Mouse (Mus musculus): ENCODE measurements around the gene Slc30a6.
A peak's percentile ranks its signal among the peaks of the same experiment; 100 is the strongest.

Slc30a6 gene

DNA sequence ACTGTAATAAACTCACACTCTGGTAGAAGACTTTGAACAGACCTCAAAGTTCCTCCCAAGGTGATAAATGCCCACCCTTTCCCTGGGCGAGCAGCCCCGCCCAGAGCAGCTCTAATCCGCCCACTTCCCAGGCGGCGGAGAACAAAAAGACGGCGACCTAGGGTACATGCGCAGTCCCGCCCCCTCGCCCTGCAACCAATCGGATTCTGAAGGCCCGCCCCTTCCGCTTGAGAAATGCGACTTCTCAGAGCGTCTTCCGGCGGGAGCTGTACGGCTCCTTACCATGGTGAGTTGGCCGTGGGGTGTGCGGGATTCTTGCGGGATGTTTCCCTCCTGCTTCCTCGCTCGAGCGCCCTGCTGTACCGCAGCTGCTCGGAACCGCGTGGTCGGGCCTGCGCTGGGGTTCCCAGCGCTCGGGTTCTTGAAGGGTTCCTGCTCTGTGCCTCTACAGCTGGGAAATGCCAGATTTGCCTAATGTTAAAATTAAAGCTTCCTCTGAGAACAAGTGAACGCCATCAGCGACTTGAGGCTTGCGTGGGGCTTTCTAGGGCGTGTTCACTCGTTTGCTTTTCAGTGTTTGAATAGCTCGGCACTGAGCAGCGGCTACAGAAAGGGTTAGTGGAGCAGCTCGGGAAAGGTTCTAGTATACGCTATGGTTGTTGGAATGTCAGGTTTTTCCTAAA lies at the start of gene Slc30a6:
Gene Slc30a6 (plus strand): TSS at position 226 of the 683 bp plus-strand sequence.
- peak; percentile 95 to 98 for DNase-seq

DNA sequence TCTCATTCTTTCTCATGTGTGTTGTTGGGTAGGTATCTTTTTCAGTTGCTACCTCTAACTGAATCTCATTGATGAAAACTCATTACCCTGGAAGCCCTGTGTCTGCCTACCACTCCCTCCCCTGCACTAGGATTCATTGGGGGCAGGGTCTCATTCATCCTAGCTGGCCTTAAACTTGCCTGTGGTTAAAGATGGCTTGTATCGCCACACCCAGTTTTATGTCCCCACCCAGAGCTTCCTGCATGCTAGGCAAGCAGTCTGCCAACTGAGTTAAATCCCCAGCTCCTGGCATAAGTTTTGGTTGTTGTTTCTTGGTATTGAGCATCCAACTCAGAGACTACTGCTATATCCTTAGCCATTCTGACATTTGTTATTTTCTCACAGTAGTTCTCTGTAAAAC lies 31.8 kb upstream of the Slc30a6 start:
- no peak for DNase-seq

GRCm38 (mm10) chr17:74376916-74377315 lies 18.5 kb upstream of the Slc30a6 start:
- DNase-seq = no peak

- no peak for DNase-seq
Observed at GRCm38 (mm10) chr17:74386657-74387056, 8.8 kb upstream of the Slc30a6 start.

- no peak for DNase-seq
Observed at GRCm38 (mm10) chr17:74389847-74390246, 5.6 kb upstream of the Slc30a6 start.

GRCm38 (mm10) chr17:74394381-74394780 lies 1.0 kb upstream of the Slc30a6 start:
- no peak for DNase-seq

GRCm38 (mm10) chr17:74394855-74395254 lies 553 bp upstream of the Slc30a6 start:
- DNase-seq = peak in 1 of 2 experiments; percentile 25

GRCm38 (mm10) chr17:74396766-74397165 lies 1.4 kb downstream of the Slc30a6 start:
- no peak for DNase-seq

DNA sequence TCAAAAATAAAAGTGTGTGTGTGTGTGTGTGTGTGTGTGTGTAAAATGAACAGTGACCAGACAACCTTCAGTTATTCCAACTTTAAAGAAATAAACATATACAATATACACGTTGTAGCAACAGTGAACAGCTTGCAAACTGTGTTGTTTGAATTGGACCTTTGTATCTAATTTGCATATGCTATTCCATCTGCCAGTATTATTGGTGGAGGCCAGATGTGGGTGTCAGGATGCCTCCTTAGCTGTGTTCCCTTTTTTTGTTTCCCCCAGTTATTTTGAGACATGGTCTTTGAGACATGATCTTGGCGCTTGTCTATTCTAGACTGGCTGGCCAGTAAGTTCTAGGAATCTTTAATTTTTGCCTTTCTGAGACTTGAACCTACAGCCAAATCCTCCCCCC lies 1.8 kb downstream of the Slc30a6 start:
- DNase-seq = no peak

DNA sequence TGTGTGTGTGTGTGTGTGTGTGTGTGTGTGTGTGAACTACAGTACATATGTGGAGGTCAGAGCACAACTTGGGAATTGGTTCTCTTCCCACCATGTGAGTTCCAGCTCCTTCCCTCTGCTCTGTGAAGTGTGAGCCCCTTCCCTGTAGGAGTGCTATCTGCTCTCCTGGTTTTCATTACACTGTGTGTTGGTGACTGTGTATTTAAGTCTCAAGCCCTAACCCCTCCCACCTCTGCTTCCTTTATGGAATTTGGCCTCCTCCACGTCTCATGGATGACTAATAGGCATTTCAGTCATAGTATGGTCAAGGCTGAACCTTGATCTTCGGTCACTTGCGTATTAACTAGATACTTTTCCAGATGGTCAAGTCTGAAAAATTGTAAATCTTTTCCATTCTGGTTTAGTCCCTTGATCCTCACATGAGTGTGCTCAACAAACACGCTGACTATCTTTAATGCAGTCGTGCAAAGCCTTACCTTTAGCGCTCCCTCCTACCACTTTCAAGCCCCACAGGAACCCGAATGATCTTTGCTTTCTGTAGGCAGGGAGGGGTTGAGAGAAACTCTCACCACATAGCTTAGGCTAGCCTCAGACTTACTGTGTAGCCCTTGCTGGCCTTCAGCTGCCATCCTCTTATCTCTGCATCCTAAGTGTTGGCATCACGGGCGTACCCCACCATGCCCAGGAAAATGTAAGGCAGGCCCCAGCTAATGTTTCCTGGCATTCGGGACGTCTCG lies 7.2 kb downstream of the Slc30a6 start:
- DNase-seq = no peak

GRCm38 (mm10) chr17:74406487-74406886 lies 11.1 kb downstream of the Slc30a6 start:
- no peak for DNase-seq

GRCm38 (mm10) chr17:74409722-74410121 lies 14.3 kb downstream of the Slc30a6 start:
- no peak for DNase-seq

DNA sequence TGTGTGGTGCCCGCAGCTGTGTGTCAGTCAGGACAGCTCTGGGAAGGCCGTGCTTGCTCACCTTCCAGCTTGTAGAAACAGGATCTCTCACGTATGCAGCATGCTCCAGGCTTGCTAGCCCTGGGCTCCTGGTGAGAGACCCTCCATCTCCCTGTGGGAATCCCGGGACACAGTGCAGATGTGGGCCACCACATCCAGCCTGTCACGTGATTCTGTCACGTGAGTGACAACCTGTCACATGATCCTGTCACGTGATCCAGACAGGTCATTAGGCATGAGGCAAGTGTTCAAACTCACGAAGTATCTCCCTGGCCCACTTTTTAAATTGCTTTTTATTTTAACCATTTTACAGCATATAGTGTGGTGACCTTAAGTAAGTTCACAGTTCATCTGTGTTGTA lies 17.9 kb downstream of the Slc30a6 start:
- DNase-seq = no peak

GRCm38 (mm10) chr17:74414671-74415070 lies 19.3 kb downstream of the Slc30a6 start:
- no peak for DNase-seq

- no peak for DNase-seq
Observed at GRCm38 (mm10) chr17:74416841-74417360, 21.5 kb downstream of the Slc30a6 start.

GRCm38 (mm10) chr17:74418171-74418570 lies 22.8 kb downstream of the Slc30a6 start:
- DNase-seq = no peak

DNA sequence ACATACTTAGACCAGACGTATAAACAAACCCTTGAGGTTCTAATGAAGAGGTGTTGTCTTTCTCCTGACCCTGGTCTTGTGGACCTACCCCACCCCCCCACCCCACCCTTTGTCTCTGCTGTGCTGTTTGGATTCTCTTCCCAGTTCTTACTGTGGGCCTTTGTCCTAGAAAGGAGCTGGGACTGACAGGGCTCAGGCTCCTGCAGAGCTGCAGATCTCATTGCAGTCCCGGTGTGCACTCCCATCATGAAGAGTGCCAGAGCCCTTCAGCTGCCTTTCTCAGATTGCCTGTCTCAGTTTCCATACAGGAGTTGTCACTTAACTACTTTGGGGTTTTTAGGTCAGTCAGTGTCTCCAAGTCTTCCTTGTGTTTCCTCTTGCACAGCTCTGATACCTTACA lies 25.2 kb downstream of the Slc30a6 start:
- no peak for DNase-seq

- DNase-seq = peak in 1 of 2 experiments; percentile 12
Observed at GRCm38 (mm10) chr17:74424401-74425005, 29.1 kb downstream of the Slc30a6 start.

DNA sequence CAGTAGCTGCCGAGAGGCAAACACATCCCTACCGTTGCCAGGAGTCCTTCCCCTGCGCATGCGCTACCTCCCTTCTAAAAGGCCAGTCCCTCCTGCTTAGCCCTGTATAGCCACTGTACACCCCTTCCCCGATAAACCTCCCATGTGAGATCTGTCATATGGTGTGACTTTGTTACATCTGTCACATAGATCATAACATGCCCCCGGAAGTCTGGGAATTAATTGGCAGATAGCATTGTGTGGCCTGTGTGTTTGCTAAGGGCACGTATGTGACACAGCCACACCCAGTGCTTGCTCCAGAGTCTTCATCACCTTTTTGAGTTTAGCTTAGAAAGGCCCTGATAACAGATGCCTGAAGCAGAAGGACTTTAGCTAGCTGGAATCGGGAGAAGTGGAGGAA lies 34.7 kb downstream of the Slc30a6 start:
- no peak for DNase-seq

DNA sequence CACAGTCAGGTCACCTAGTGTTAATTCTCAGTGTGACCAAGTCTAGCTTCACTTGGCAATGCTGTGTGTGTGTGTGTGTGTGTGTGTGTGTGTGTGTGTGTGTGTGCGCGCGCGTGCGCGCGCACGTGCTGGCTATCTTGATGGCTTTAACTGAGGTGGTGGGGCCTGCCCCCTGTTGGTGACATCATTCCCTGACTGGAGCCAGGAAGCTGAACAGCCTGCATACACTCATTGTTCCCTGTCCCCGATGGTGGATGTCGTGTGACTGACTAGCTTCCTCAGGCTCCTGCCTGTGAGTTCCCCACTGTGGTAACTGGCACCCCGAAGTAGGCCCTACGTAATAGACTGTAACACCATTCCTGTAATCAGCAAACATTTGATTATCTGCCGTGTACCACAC lies 36.1 kb downstream of the Slc30a6 start:
- peak in 1 of 2 experiments; percentile 18 for DNase-seq

DNA sequence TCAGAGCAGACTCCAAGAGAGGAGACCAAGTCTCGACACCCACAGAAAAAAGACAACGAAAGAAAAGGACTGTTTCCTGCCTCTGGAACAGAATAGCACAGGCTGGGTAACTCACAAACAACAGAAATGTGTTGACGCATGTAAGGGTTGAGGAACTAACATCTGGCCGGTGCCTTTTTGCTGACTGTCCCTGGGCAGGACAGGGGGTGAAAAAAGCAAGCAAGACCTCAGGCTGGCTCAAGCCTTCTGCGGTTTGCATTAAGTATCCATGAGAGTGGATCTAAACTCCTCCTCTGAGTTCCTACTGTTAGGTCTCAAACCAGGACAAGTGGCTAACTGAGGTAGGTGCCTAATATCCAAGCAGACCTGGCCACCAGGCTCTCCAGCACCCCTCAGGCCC lies 37.2 kb downstream of the Slc30a6 start:
- no peak for DNase-seq

- DNase-seq = no peak
Observed at GRCm38 (mm10) chr17:74437762-74438161, 42.4 kb downstream of the Slc30a6 start.

DNA sequence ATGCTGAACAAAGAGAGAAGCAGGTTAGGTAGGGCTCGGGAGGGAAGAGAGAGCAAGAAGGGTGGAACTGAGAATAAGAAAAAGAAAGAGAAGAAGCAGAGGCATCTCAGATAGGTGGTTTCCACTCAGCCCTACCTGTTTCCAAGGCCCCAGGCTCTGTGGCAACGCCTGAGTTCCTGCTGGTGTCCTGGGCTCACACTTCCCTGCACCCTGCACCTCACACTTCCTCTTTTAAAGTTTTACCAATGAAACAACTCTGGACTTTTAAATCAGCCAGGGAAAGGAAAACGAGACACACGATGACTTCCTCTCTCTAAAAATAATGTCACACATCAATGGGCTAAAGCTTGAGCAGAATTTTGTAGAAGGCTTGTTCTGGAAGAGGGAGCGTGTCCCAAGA lies 45.1 kb downstream of the Slc30a6 start:
- no peak for DNase-seq

DNA sequence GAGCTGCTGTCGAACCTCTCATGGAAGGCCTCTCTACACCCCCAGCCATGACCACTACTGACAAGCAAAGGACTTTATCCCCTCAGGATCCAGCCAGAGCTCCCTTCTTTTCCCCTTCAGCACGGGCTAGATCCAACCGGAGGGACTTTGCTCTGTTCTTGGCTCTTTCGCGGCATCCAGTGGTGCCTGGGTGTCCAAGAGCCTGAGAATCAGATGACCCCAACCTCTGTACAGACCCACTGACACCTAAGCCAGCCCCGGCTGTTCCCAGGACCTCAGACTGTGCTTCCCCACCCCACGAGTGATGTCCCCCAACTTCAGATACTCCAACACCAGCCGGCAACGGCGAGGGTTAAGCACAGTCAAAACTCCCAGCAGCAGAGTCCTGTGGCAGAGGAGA lies 54.4 kb downstream of the Slc30a6 start:
- no peak for DNase-seq

Data from cerebellum, postnatal 25 days (tissue).